In genomic region chr16:65069867-65070266, GRCm38 (mm10) we compare ENCODE assay signal across 29 mouse cellular contexts. TPM values are rescaled to one million over a fixed set of nuclear protein-coding genes. Genes with fewer than 3 reads are reported as not detected.
"Had no signal": no experiment of that assay in that cellular context is flagged by ENCODE, and none has a peak within 500 bp of the region (broad histone marks: within the 10 kb centered on the region; RNA-seq: fewer than 3 reads in every experiment).

No protein-coding gene starts in this region.

- DNase-seq: gastrocnemius, adult 2 months; gastrocnemius, postnatal 10 days; gastrocnemius, postnatal 25 days; heart, adult 18-20 months; heart, postnatal 10 days; heart, postnatal 4 days; kidney, adult 18-20 months; kidney, adult 8-10 months; kidney, postnatal 10 days; kidney, postnatal 25 days; kidney, postnatal 4 days; liver; liver, embryonic 13.5 days; liver, postnatal 0 days had no signal

RNA-seq across cellular contexts. Expression of gene Htr1f, which starts 35.8 kb away (rescaled TPM):
- total RNA-seq: gastrocnemius, adult 2 months; gastrocnemius, postnatal 10 days; gastrocnemius, postnatal 25 days; gastrocnemius, postnatal 4 days; heart, adult 18-20 months; heart, adult 8-10 months; heart, postnatal 10 days; heart, postnatal 25 days; heart, postnatal 4 days had no signal
- polyA plus RNA-seq: heart, embryonic 10.5 days; heart, embryonic 12.5 days; heart, embryonic 14.5 days; heart, embryonic 16.5 days; hindbrain, embryonic 12.5 days; inflammation-experienced regulatory T-cells, adult 6 months; intestine, embryonic 15.5 days; intestine, postnatal 0 days; kidney, embryonic 16.5 days; limb, embryonic 10.5 days; liver, embryonic 11.5 days; liver, embryonic 13.5 days; liver, embryonic 15.5 days; liver, postnatal 0 days had no signal
